Mouse (Mus musculus) hindbrain, embryonic 16.5 days (tissue): Measurements from ENCODE around the gene Larp1. TPM values are rescaled to one million over a fixed set of nuclear protein-coding genes. Genes with fewer than 3 reads are reported as not detected.

ENCODE experiments used
- ATAC-seq: fragments of 200-750 bp; cut with Nextera tagmentation; 2 replicates; pipeline ENCODE4 v1.8.0; 2017; ENCODE audit warnings: moderate TSS enrichment, moderate library complexity
- H3K27ac ChIP-seq: fragments of 300-500 bp; sonication (generic); 2 replicates; pipeline ENCODE4 v1.5.1; 2014; ENCODE audit warnings: low read depth, mild to moderate bottlenecking, control low read depth, low read length, moderate library complexity
- H3K27me3 ChIP-seq: fragments of 300-500 bp; sonication (generic); replicated peaks from 2 replicates; pipeline ENCODE4 v1.6.1; 2014; ENCODE audit warnings: low read length; ENCODE audit not compliant: control insufficient read depth, insufficient read depth
- H3K36me3 ChIP-seq: fragments of 300-500 bp; sonication (generic); 2 replicates; pipeline ENCODE4 v1.6.1; 2014; ENCODE audit warnings: mild to moderate bottlenecking, low read length, moderate library complexity, mixed read lengths; ENCODE audit not compliant: control insufficient read depth, insufficient read depth
- H3K4me1 ChIP-seq: fragments of 300-500 bp; sonication (generic); 2 replicates; pipeline ENCODE4 v1.6.1; 2014; ENCODE audit warnings: low read depth, low read length; ENCODE audit not compliant: control insufficient read depth, insufficient read depth
- H3K4me2 ChIP-seq: fragments of 300-500 bp; sonication (generic); 2 replicates; pipeline ENCODE4 v1.6.1; 2014; ENCODE audit warnings: mild to moderate bottlenecking, low read length, control low read depth, moderate library complexity
- H3K4me3 ChIP-seq: fragments of 300-500 bp; sonication (generic); 2 replicates; pipeline ENCODE4 v1.5.1; 2014; ENCODE audit warnings: mild to moderate bottlenecking, low read length, control low read depth, moderate library complexity
- H3K9ac ChIP-seq: fragments of 300-500 bp; sonication (generic); 2 replicates; pipeline ENCODE4 v1.6.1; 2014; ENCODE audit warnings: low read depth, mild to moderate bottlenecking, control low read depth, low read length, moderate library complexity
- H3K9me3 ChIP-seq: fragments of 300-500 bp; sonication (generic); 2 replicates; pipeline ENCODE4 v1.6.1; 2014; ENCODE audit warnings: mild to moderate bottlenecking, low read length, moderate library complexity; ENCODE audit not compliant: control insufficient read depth
- WGBS: fragments of 180-500 bp; shearing (Covaris S2); extraction: QIAGEN DNeasy Blood & Tissue Kit; methylation state at CpG from one replicate; pipeline ENCODE4 v1.1.7; 2014; 5-methylcytosine and 5-hydroxymethylcytosine counted together
- polyA plus RNA-seq: library from polyadenylated mRNA; unstranded; fragments of >200 nt; fragmentation: Nextera tagmentation; extraction: Ambion mirVana; gene quantifications from 2 replicates; pipeline ENCODE4 v1.2.1, GENCODE M21; 2015

The Larp1 gene
- polyA plus RNA-seq, 1 experiment from 2014 or later, result 17.3 TPM

DNA sequence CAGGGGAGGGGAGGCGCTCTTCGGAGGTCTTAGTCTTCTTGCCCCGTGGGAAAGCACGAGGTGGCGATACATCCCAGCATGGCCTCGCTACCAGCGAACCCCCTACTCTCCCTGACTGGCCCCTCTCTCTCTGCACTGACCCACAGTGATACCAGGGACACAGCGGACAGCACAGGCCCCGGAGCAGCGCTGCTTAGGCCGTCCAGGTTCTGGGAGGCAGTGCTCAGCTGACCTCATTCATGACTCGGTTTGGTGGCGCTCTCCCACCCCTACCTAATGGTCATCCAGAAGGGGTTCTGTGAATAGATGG is 94.4 kb downstream of the Larp1 start:
- H3K4me2 ChIP-seq, result peak overlapping the region; percentile 72
- no peaks in the 10 kb centered on the region for H3K9me3 ChIP-seq
- H3K27me3 ChIP-seq, result peaks cover 5% of the 10 kb centered on the region
- 54% methylated on average over 13 of the region's 13 CpGs for WGBS
- H3K4me1 ChIP-seq, result peaks cover 15% of the 10 kb centered on the region
- no peaks in the 10 kb centered on the region for H3K36me3 ChIP-seq
- peak overlapping the region; percentile 74 for H3K4me3 ChIP-seq
- peak overlapping the region; percentile 70 for H3K27ac ChIP-seq
- peak; percentile 61 for ATAC-seq
- H3K9ac ChIP-seq, result peak overlapping the region; percentile 67

DNA sequence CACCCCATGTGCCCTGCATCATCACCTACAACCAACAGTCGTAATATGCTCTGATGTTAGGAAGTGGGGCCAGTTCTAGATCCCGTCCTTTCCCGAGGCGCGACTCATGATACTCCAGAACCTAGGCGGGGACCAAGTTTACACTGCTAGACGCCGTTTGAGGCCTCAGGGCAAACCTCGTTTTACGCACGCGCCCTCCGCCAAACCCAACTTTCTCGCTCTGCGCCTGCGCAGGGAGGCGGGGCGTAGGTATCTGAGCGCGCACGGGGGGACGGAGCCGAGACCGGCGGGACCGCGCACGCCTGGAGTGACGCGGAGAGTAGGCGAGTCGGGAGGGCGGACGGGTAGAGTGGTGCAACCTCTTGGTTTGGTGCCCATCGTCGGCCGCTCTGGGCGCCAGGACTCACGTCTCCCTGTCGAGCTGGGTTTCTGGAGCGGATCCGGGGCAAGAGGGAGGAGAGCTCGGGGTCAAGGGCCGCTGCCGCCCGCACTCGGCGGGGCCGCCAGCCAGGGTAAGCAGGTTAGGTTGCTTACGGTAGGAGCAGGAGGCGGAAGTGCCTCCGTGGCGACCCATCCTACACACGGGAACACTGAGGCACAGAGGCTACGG is 94.9 kb downstream of the Larp1 start, which contains the start of gene Cnot8:
Gene Cnot8, plus strand, starts transcription at position 457 of the 610 bp plus-strand sequence.
- under 1% methylated on average over 53 of the region's 55 CpGs for WGBS

DNA sequence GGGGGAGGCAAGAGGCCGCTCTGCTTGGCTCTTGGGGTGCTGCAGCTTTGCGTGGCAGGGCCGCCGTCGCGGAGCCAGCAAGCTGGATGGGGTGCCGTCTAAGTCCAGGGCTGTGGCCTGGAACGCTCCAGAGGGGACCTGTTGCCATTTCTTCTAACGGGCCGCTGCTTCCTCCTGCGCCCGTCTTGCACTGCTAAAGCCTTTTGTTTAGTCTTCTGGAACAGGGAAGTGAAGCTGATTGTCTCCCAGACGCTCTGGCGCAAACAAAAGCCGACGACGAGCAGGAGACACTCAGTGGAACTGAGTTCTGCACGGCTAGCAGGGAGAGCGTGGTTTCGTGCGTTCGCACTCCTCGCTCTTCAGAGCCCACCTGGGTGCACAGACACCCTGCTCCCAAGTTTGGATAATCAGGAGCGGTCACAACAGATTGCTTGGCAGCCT is 95.5 kb downstream of the Larp1 start:
- Histone ChIP-seq H3K4me3 (peak overlapping the region; percentile 74), H3K9ac (peak overlapping the region; percentile 86), H3K36me3 (no peaks in the 10 kb centered on the region), H3K4me1 (peaks cover 15% of the 10 kb centered on the region), H3K27me3 (no peaks in the 10 kb centered on the region), H3K27ac (peak overlapping the region; percentile 85), H3K9me3 (no peaks in the 10 kb centered on the region), H3K4me2 (peak overlapping the region; percentile 67)
- under 1% methylated on average over 24 of the region's 24 CpGs for whole genome bisulfite sequencing
- ATAC-seq, result peak; percentile 0; the same call in 1 of the 2 replicates

More for the DNA sequence above, 94.9 kb downstream of the Larp1 start, which contains the start of gene Cnot8:
- ATAC-seq, result peak; percentile 98
- Histone ChIP-seq H3K9ac (peak within 1 kb of the TSS; percentile 86), H3K27ac (peak within 1 kb of the TSS; percentile 85), H3K4me3 (peak within 1 kb of the TSS; percentile 74), H3K36me3 (no peaks in the 10 kb centered on the region), H3K27me3 (peaks cover 2% of the 10 kb centered on the region), H3K4me1 (peaks cover 15% of the 10 kb centered on the region), H3K9me3 (no peaks in the 10 kb centered on the region), H3K4me2 (peak within 1 kb of the TSS; percentile 72)

DNA sequence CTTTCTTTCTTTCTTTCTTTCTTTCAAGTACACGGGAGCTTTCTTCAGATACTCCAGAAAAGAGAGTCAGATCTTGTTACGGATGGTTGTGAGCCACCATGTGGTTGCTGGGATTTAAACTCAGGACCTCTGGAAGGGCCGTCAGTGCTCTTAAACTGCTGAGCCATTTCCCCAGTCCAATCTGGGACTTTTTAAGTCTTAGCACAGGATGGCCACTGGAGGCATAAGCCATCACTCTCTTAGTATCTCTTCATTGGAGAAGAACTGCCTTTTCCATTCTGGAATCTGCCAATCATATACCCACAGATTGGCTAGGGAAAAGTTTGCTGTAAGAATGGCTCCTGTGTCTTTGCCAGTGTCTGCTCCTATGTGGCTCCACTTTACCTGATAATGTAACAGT is 98.1 kb downstream of the Larp1 start:
- Histone ChIP-seq H3K27ac (no peak overlapping the region), H3K9ac (no peak overlapping the region), H3K4me2 (no peak overlapping the region), H3K27me3 (no peaks in the 10 kb centered on the region), H3K36me3 (peaks cover 10% of the 10 kb centered on the region), H3K4me3 (no peak overlapping the region), H3K4me1 (peaks cover 15% of the 10 kb centered on the region), H3K9me3 (no peaks in the 10 kb centered on the region)
- 43% methylated on average over 3 of the region's 3 CpGs for WGBS
- ATAC-seq, result no peak

DNA sequence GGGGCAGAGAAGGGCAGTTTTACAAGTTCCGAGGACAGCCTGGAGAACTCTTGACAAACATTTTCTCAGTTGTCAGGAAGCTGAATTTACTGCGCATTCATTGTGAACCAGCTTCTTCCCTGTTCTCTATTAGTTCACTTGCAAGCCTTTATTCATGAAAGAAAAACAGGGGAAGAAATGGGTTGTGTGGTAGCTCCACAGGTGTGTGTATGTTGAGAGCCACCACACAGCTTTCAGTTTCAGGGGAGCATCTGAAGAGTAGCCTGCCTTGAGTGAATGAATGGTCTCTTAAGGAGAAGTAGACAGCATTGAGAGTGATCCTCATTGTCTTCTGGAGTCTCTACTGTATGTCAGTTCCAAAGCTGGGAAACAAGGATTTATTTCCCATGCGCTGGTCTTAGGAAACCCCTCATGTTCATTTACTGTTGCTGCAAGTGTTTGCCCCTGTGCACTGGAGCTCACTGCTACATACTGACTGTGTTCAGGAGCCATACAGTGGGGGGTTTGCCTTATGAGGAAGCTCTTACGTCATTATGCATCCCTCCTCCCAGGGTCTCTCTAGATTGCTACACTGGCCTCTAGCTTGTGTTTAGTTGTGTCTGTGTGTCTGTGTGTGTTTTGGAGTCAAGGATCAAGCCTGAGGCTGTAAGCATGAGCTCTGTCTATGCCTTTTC is 98.9 kb downstream of the Larp1 start:
- ATAC-seq, result no peak
- Histone ChIP-seq H3K9ac (no peak overlapping the region), H3K36me3 (peaks cover 10% of the 10 kb centered on the region), H3K9me3 (no peaks in the 10 kb centered on the region), H3K4me3 (no peak overlapping the region), H3K27ac (no peak overlapping the region), H3K4me1 (peaks cover 15% of the 10 kb centered on the region), H3K27me3 (no peaks in the 10 kb centered on the region), H3K4me2 (no peak overlapping the region)
- 86% methylated on average over 4 of the region's 4 CpGs for WGBS

Other genes starting within 250 kb of the Larp1 start
- 5.3 TPM in 2 replicates for gene Sap30l, start 207.4 kb upstream of the Larp1 start, polyA plus RNA-seq
- not detected in 2 replicates for gene Hand1, start 176.2 kb upstream of the Larp1 start, polyA plus RNA-seq
- 0.13 TPM in 1 of 2 replicates, not detected in the other for gene Gm12248, start 84.1 kb downstream of the Larp1 start, polyA plus RNA-seq
- 96.1 and 103 TPM in 2 replicates for gene Cnot8, start 95.1 kb downstream of the Larp1 start, polyA plus RNA-seq
- 12.5 and 13.4 TPM in 2 replicates for gene Gemin5, start 159.5 kb downstream of the Larp1 start, polyA plus RNA-seq
- 90.2 and 92.1 TPM in 2 replicates for gene Mrpl22, start 162.6 kb downstream of the Larp1 start, polyA plus RNA-seq
- gene Igtp, start 190.5 kb downstream of the Larp1 start, polyA plus RNA-seq, result 2.3 and 2.4 TPM in 2 replicates
- 1.5 and 1.7 TPM in 2 replicates for gene Irgm2, start 190.6 kb downstream of the Larp1 start, polyA plus RNA-seq